Mouse (Mus musculus) forebrain, postnatal 0 days (tissue): Measurements from ENCODE around the gene Kank2. TPM values are rescaled to one million over a fixed set of nuclear protein-coding genes. Genes with fewer than 3 reads are reported as not detected.

Experiments
- ATAC-seq: fragments of 200-750 bp; cut with Nextera tagmentation; 2 replicates; pipeline ENCODE4 v1.8.0; 2017; ENCODE audit warnings: mild to moderate bottlenecking, moderate library complexity
- DNase-seq: peaks from one replicate; pipeline ENCODE4 v3.0.0-alpha.2; 2015
- H3K27ac ChIP-seq: fragments of 300-500 bp; sonication (generic); 2 replicates; pipeline ENCODE4 v1.5.1; 2014; ENCODE audit warnings: low read depth, mild to moderate bottlenecking, antibody characterized with exemption, low read length, moderate library complexity, mixed read lengths
- H3K27me3 ChIP-seq: fragments of 300-500 bp; sonication (generic); 2 replicates; pipeline ENCODE4 v1.6.1; 2014; ENCODE audit warnings: mild to moderate bottlenecking, low read length, mixed read lengths; ENCODE audit not compliant: insufficient read depth
- H3K36me3 ChIP-seq: fragments of 300-500 bp; sonication (generic); 2 replicates; pipeline ENCODE4 v1.6.1; 2014; ENCODE audit warnings: mild to moderate bottlenecking, moderate library complexity; ENCODE audit not compliant: insufficient read depth
- H3K4me1 ChIP-seq: fragments of 300-500 bp; sonication (generic); 2 replicates; pipeline ENCODE4 v1.6.1; 2014; ENCODE audit warnings: antibody characterized with exemption; ENCODE audit not compliant: insufficient read depth
- H3K4me2 ChIP-seq: fragments of 300-500 bp; sonication (generic); 2 replicates; pipeline ENCODE4 v1.6.1; 2014; ENCODE audit warnings: low read depth, mild to moderate bottlenecking, moderate library complexity
- H3K4me3 ChIP-seq: fragments of 300-500 bp; sonication (generic); 2 replicates; pipeline ENCODE4 v1.5.1; 2014; ENCODE audit warnings: low read depth, low read length, mixed read lengths
- H3K9ac ChIP-seq: fragments of 300-500 bp; sonication (generic); 2 replicates; pipeline ENCODE4 v1.6.1; 2014; ENCODE audit warnings: mild to moderate bottlenecking
- H3K9me3 ChIP-seq: fragments of 300-500 bp; sonication (generic); 2 replicates; pipeline ENCODE4 v1.6.1; 2016; ENCODE audit warnings: low read length
- CTCF ChIP-seq: sonication (generic); IDR thresholded peaks from 2 replicates; pipeline ENCODE4 v1.5.1; 2016; ENCODE audit warnings: antibody characterized with exemption, control low read depth, low read depth
- WGBS: fragments of 180-500 bp; shearing (Covaris S2); extraction: QIAGEN DNeasy Blood & Tissue Kit; methylation state at CpG from one replicate; pipeline ENCODE4 v1.1.7; 2014; 5-methylcytosine and 5-hydroxymethylcytosine counted together
- polyA plus RNA-seq: library from polyadenylated mRNA; unstranded; fragments of >200 nt; fragmentation: Nextera tagmentation; extraction: Ambion mirVana; gene quantifications from 2 replicates; pipeline ENCODE4 v1.2.1, GENCODE M21; 2015
- total RNA-seq: library from RNA; depleted of rRNA; stranded (reverse); fragments of >200 nt; gene quantifications from 2 replicates; pipeline ENCODE4 v1.2.3, GENCODE M21; 2014

Gene Kank2
- total and polyA plus RNA-seq, 2 experiments from 2014 or later = 2.3 to 12.4 TPM

DNA sequence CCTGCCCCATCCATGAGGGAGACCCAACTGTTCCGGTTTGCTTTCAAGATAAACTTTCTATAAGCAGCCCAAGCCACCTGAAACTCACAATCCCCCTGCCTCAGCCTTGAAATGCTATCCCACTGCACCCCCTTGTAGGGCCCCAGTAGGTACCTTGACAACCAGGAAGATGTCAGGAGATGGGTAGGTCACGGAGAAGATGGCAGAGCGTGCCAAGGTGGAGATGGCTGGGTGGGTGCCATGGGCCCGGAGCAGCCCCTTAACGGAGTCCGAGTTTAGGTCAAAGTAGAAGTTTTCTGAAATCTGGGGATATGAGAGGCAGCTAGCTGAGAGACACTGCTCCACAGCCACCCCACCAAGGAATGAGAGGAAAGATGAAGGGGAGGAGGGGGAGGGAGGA, 42.8 kb upstream of the Kank2 start:
- no peaks in the 10 kb centered on the region for H3K27me3 ChIP-seq
- TF ChIP-seq CTCF = no peak
- H3K4me2 ChIP-seq = no peak overlapping the region
- 93% methylated on average over 6 of the region's 6 CpGs for WGBS
- no peak overlapping the region for H3K9ac ChIP-seq
- no peaks in the 10 kb centered on the region for H3K9me3 ChIP-seq
- no peaks in the 10 kb centered on the region for H3K4me1 ChIP-seq
- no peak overlapping the region for H3K27ac ChIP-seq
- no peaks in the 10 kb centered on the region for H3K36me3 ChIP-seq
- DNase-seq (no peak), ATAC-seq (no peak)
- H3K4me3 ChIP-seq = no peak overlapping the region

DNA sequence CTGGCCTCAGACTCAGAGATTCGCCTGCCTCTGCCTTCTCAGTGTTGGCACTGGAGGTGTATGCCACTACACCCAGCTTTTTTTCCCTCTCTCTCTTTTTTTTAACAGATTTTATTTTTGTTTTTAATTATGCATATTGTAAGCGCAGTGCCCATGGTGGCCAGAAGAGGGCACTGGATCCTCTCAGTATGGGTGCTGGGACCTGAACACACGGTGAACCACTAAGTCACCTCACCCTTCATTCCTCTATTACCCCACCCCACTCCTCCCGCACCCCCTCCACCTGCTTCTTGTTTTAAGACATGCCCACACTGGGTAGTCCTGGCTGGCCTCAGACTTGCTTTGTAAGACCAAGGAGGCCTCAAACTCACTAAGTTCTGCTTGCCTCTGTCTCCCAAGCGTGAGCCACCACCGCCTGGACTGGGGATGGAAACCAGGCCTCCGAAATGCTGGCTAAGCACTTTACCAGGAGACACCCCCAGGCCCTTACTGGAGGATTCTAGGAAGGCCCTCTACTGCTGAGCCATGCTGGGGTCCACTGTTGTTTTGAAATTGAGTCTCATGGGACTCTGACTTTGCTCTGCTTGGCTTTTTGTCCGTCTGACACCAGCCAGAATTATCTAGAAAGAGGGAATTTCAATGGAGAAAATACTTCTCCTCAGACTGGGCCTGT, 41.7 kb upstream of the Kank2 start:
- no peak overlapping the region for H3K4me3 ChIP-seq
- no peak overlapping the region for H3K9ac ChIP-seq
- H3K4me1 ChIP-seq = no peaks in the 10 kb centered on the region
- DNase-seq = peak; percentile 53
- no peaks in the 10 kb centered on the region for H3K9me3 ChIP-seq
- no peak overlapping the region for H3K4me2 ChIP-seq
- no peaks in the 10 kb centered on the region for H3K36me3 ChIP-seq
- TF ChIP-seq CTCF = peak; percentile 70
- peak; percentile 46; the same call in 1 of the 2 replicates for ATAC-seq
- 58% methylated on average over 8 of the region's 8 CpGs for WGBS
- H3K27ac ChIP-seq = no peak overlapping the region
- no peaks in the 10 kb centered on the region for H3K27me3 ChIP-seq

DNA sequence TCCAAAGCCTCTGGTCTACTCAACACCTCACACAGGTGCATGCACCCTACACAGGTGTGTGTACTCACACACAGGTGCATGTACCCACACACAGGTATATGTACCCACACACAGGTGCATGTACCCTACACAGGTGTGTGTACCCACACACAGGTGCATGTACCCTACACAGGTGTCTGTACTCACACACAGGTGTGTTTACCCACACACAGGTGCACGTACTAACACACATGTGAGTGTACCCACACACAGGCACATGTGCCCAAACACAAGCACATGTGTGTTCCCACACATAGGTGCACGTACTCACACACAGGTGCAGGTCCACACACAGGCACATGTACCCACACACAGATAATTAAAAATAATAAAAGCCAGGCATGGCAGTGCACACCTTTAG, 39.1 kb upstream of the Kank2 start:
- no peak overlapping the region for H3K4me3 ChIP-seq
- 94% methylated on average over 2 of the region's 2 CpGs for WGBS
- H3K36me3 ChIP-seq = no peaks in the 10 kb centered on the region
- no peak overlapping the region for H3K9ac ChIP-seq
- H3K4me2 ChIP-seq = no peak overlapping the region
- ATAC-seq (no peak), DNase-seq (no peak)
- H3K27ac ChIP-seq = no peak overlapping the region
- no peaks in the 10 kb centered on the region for H3K27me3 ChIP-seq
- no peaks in the 10 kb centered on the region for H3K9me3 ChIP-seq
- no peak for TF ChIP-seq CTCF
- H3K4me1 ChIP-seq = no peaks in the 10 kb centered on the region

DNA sequence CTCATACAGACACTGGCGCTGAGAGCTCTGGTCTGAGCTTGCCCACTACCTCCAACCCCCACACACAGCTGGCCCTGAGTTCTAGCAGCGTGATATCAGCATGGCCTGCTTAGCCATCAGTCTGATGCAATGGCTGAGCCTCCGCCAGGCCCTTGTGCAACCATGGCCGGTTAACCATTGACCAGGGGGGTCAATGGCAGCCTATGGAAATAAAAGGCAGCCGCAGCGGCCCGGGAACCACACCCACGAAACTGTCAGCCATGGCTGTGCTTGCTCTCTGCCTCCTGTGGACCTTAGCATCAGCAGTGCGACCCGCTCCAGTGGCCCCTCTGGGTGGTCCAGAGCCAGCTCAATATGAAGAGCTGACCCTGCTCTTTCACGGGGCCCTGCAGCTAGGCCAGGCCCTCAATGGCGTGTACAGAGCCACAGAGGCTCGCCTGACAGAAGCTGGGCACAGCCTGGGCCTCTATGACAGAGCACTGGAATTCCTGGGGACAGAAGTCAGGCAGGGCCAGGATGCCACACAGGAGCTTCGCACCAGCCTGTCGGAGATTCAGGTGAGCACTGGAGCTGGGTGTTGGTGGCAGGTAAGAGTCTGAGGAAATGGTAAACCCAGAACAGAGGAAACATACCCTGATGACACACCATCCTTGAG, 36.8 kb upstream of the Kank2 start, which contains the start of gene Angptl8:
Angptl8 (plus strand) TSS at position 253 of the 655 bp plus-strand sequence.
- no peaks in the 10 kb centered on the region for H3K36me3 ChIP-seq
- H3K4me1 ChIP-seq = no peaks in the 10 kb centered on the region
- no peaks in the 10 kb centered on the region for H3K9me3 ChIP-seq
- TF ChIP-seq CTCF = no peak
- 84% methylated on average over 15 of the region's 15 CpGs for WGBS
- no peak within 1 kb of the TSS for H3K9ac ChIP-seq
- no peaks in the 10 kb centered on the region for H3K27me3 ChIP-seq
- H3K27ac ChIP-seq = no peak within 1 kb of the TSS
- ATAC-seq (no peak), DNase-seq (no peak)
- H3K4me2 ChIP-seq = no peak within 1 kb of the TSS
- H3K4me3 ChIP-seq = no peak within 1 kb of the TSS

DNA sequence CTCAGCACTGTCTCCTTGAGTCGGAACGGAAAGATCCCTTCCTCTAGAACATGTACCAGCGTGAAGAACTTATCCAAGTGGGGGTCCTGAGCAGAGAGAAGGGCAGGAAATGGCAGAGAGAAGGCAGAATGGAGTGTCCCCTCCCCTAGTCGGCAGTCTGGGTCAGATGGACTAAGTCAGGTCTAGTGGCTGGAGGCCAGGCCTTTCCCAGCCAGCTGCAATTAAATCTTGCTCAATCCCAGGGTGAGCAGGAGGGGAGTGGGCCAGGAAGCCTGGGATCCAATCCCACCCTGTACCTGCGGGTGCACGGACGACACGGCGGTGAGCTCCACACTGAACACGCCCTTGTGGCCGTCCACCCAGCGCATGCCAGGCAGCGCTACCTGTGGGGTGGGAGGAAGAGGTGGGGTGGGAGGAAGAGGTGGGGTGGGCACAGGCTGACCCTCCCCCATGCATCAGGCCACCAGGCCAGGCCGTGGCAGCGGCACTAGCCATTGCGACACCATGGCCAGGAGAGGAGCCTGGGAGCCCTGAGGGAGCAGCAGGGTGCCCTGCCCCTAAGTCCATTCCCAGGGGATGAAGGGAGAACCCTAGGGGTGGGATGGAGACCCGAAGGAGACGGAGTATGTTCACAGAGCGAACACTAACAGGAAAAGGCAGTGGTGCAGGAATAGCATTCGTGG, 33.2 kb upstream of the Kank2 start:
- no peak overlapping the region for H3K9ac ChIP-seq
- H3K4me3 ChIP-seq = no peak overlapping the region
- TF ChIP-seq CTCF = no peak
- H3K36me3 ChIP-seq = no peaks in the 10 kb centered on the region
- H3K27ac ChIP-seq = no peak overlapping the region
- no peak overlapping the region for H3K4me2 ChIP-seq
- no peaks in the 10 kb centered on the region for H3K4me1 ChIP-seq
- DNase-seq = no peak
- 90% methylated on average over 20 of the region's 20 CpGs for WGBS
- H3K9me3 ChIP-seq = no peaks in the 10 kb centered on the region
- H3K27me3 ChIP-seq = no peaks in the 10 kb centered on the region
- ATAC-seq = no peak

DNA sequence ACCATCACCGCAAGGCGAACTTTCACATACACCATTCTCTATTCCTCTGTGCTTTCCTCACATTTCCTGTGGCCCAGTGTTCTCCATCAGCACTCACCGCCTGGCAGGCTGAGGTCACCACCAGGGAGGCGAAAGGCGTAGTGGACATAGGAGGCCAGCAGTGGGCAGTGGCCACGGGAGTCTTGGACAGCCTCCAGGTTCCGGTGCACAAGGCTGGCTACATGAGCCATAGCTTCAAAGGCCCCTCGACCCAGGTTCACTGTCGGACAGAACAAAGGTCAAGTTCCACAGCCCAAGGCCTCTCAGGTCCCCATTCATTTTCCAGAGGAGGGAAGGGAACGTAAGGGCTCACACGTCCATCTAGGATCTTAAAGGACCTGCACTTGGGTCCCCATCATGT, 32.4 kb upstream of the Kank2 start:
- H3K4me2 ChIP-seq = no peak overlapping the region
- 85% methylated on average over 11 of the region's 11 CpGs for WGBS
- H3K27ac ChIP-seq = no peak overlapping the region
- H3K4me3 ChIP-seq = no peak overlapping the region
- no peaks in the 10 kb centered on the region for H3K9me3 ChIP-seq
- no peak for ATAC-seq
- TF ChIP-seq CTCF = no peak
- H3K9ac ChIP-seq = no peak overlapping the region
- H3K4me1 ChIP-seq = no peaks in the 10 kb centered on the region
- H3K27me3 ChIP-seq = no peaks in the 10 kb centered on the region
- H3K36me3 ChIP-seq = no peaks in the 10 kb centered on the region
- DNase-seq = no peak

DNA sequence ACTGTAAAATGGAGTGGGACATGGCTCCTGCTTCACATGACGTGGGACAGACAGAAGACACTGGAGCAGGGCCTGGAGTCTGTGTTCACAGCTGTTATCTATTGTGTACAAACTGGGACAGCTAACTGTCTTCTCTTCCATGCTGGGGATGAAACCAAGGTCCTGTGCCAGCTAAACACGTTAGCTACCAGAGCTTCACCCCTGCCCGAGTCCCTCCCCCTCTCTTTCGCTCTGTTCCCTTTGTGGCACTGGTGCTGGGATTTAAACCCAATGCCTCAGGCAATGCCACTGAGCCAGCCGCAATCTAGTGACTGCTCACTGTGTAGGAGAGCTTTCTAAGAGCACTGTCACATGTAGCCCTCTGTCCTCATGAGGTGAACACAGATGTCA, 31.9 kb upstream of the Kank2 start:
- no peak overlapping the region for H3K4me3 ChIP-seq
- no peak for TF ChIP-seq CTCF
- H3K36me3 ChIP-seq = no peaks in the 10 kb centered on the region
- no peaks in the 10 kb centered on the region for H3K9me3 ChIP-seq
- no peaks in the 10 kb centered on the region for H3K27me3 ChIP-seq
- H3K4me1 ChIP-seq = no peaks in the 10 kb centered on the region
- no peak overlapping the region for H3K9ac ChIP-seq
- no peak for DNase-seq
- ATAC-seq = no peak; the same call in 1 of the 2 replicates
- no peak overlapping the region for H3K27ac ChIP-seq
- WGBS = 74% methylated on average over 5 of the region's 5 CpGs
- H3K4me2 ChIP-seq = no peak overlapping the region
